Mouse (Mus musculus) right cerebral cortex, postnatal 10 days (tissue): ENCODE measurements at regions not wholly inside any gene's neighbourhood (a gene's known extent, or its start where the extent isn't known, plus 50 kb on each side); places are given as distances from the start of the nearest gene placed in this dataset.
A peak's percentile ranks its signal among the peaks of the same experiment; 100 is the strongest.

Source experiments
- DNase-seq, 2 experiments: peaks; one replicate each; pipeline ENCODE4 v3.0.0; 2021; ENCODE audit warnings: low spot score in 2 of 2

DNA sequence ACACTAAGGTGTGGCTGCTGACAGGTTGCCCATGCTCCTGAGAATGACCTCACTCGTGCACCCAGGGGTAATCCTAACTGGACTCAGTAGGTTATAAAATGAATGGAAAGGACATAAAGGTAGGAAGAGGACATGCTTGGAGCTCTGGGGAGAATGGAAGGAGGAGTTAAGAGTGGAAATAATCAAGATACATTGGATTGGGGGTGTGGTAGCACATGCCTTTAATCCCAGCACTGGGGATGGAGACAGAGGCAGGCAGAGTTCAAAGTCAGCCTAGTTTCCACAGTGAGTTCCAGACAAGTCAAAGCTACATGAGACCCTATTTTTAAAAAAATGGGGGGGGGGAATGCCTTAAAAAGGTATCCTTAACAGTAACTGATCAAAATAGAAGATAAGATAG, 167.9 kb upstream of the Hnrnpa3 start:
- DNase-seq, result no peak

DNA sequence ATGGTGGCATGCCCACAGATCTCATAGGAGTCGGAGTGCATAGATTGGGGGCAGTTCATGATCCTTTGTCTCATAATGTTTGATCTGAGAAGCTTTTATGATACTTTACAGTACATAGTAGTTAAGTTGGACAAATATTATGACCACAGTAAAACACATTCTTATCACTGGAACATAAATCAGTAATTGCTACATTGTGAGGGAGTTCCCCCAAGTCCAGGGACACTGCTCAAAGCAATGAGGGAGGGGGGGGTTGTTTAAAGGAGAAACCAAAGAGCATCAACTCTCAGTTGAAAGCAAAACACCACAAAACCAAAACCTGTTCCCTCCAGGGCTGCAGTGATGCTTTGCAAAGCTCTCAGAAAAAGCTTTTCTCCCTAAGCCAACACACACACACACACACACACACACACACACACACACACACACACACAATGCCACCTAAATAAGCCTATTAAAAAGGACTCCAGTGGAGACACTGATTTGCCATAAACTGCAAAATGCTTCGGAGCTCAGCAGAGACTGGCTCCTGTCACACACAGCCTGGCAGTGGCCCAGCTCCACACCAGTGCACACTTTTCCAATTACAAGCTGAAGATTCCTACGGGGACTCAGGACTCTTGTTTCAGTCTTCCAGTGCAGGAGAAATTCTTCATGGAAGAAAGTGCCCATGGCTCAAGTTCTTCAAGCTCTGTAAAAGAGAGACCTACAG, 167.1 kb upstream of the Hnrnpa3 start:
- DNase-seq, result no peak

DNA sequence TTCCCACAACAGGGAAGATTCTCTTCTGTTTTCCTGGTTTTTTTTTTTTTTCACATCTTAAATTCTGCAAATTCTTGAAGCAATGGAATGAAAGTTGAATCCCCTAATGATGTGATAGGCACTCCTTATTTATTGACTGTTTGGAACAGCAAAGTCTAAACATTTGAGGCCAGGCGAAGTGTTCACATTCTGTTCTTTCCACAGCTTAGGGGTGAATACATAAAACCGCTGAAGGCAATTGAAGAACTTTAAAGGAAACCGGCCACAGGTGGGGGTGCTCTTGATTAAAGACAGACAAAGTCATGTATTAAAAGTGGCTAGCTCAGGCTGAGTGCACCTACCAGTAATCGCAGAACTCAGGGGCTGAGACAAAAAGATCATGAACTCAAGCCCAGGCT, 166.6 kb upstream of the Hnrnpa3 start:
- DNase-seq, result no peak

DNA sequence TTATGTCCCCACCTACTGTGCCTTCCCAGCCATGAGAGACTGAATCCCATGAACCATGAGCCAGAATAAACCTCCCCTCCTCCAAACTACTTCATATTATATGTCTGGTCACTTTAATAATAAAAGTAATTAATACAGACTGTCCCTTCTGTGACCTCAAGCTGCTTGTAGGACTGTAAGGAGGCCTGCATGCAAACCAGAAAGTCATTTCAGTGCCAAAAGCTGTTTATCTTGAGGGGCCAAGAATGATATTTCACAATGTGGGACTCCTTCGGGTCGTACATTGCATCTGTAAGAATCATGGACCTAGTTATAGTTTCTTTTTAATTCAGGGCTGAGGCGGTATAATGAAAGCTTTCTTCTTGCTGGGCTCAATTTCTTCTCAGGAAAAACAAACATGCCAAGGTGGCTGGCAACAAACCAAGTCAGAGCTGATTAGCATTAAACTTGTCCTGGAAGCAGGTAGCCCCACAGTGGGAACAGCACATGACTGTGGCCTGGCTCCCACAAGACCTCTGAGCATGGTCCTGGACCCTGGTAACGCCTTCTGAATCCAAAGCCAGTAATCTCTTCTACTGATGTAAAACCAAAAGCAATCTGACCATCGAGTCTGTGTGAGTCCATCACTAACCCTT, 162.3 kb upstream of the Hnrnpa3 start:
- peak in 1 of 2 experiments; percentile 17 for DNase-seq

DNA sequence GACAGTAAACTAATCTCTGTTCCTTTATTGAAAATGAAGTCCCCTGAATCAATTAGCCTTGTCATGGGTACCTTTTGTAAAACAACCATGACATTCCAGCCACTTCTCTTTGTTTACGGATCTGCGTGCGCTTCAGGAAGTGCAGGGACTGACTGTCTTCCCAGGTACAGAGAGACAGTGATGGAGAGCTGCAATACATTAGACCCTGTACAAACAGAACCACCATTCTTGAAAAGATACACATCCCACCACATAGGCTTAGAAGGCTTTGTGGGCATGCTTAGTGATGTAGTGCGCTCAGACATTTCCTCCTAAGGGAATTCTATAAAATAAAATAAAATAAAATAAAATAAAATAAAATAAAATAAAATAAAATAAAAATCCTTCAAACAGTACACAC, 148.8 kb upstream of the Hnrnpa3 start:
- no peak for DNase-seq

DNA sequence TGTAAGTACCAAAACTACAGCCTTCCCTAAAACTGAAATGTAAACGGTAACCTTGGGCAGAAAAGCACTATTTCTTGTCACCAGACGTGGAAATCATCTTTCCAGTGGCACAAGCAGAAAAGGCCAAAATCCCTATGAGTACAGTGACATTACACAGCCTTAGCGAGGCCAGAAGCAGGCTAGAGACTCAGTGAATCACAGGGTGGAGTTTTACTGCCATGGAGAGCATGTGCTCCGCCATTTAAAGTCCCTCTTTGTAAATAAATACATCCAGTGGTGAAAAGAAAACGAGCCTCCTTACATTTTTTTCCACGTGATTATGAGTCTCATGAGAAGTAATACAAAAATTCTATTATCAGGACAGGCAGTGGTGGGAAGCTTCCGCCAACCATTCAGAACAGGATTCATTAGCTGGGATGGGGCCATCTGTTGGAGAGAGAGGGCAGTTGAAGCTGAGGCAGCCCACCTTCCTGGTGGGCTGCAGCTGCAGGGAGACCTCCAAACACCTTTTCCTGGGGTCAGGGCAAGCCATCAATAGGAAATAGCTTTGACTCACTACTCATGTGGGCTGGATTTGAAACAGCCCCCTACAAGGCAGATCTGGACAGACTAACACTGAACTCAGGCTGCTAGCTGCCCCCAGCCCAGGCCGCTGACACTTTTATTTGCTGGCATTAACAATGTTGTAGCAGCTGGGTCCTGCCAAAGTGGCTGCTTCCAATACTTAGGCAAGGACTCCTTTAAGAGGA, 146.5 kb upstream of the Hnrnpa3 start:
- DNase-seq, result no peak

DNA sequence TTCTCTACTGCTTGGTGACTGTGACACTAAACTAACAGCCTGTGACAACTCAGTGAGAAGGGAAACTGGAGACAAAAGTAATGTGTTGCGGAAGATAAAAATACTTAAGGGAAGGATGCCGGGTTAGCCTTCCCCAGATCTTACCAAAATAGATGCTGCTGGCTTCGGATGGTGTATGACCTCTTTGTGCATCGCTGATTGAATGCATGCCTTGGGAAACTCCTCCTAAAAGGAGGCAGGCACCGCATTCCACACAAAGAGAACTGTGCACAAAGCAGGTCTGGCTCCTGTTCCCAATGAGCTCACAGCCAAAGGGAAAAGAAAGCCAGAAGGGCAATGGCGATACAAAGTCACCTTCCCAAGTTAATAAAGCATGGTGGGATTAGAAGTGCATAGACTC, 144.9 kb upstream of the Hnrnpa3 start:
- no peak for DNase-seq

DNA sequence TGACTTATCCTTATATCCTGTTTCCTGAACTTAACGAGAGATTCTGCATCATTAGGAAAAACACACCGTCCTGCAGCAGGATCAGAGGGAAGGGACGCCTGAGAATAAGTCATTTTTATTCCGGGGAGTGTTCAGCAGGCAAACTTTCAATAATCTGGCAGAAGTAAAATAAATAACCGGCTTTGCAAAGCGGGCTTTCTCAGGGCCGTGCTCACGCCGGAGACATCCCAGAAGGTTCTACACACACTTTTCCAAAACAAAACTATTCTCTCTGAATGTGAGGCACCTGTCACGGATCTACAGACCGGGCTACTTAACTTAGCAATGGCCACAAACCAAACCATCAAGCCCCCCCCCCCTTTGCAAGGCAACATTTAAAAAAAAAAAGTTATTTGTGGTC, 142.8 kb upstream of the Hnrnpa3 start:
- DNase-seq, result no peak

DNA sequence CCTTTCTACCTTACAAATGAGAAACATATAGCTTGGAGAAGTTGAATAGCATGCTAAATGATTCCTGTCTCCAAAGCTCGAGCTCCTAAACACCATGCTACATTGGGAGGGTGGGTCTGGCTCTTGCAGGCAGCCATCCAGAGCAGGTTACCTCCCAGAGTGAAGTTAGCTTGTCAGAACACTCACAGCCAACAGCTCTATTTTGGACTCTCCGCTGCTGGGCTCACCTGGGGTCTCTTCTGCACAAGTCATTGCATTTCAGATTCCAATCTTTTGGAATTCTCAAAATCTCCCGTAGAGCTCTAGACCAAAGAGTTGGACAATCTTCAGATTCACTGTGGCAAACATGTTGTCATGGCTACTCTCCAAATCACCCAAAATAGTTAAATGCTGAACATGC, 142.0 kb upstream of the Hnrnpa3 start:
- no peak for DNase-seq

DNA sequence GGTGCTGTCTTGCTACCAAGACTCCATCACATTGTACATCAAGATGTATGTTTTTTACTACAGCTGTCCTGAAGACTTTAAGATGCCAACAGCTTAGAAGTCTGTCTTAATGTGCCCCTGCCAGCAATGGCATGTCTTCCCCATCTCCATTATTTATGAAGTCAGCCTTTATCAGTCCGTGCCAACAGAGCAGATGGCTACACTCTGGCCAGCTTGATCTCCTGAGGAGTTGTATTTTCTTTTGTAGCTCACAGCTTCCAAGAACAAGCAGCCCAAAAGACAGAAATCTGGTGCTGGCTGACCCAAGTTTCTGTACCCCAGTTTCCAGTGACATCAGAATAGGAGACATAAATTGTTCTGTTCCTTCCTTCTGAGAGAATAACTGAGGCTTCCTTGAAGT, 140.5 kb upstream of the Hnrnpa3 start:
- peak in 1 of 2 experiments; percentile 39 for DNase-seq

DNA sequence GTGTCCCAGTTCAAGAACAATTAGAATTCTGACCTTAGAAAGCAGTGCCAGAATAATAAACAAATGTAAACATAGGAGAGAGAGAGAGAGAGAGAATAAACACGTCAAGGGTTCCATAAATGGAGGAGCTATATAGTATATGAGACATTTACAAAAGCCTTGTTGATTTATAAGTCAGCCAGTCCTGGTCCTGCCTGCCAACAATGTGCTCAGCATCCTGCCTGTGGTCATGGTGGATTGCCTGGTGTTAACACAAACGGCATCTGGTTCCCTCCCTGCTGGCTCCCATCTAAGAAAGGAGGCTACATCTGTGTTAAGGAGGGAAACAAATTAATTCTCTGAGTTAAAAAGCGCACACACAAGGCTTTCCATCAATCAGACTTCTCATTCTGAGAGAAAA, 133.5 kb upstream of the Hnrnpa3 start:
- DNase-seq, result no peak

DNA sequence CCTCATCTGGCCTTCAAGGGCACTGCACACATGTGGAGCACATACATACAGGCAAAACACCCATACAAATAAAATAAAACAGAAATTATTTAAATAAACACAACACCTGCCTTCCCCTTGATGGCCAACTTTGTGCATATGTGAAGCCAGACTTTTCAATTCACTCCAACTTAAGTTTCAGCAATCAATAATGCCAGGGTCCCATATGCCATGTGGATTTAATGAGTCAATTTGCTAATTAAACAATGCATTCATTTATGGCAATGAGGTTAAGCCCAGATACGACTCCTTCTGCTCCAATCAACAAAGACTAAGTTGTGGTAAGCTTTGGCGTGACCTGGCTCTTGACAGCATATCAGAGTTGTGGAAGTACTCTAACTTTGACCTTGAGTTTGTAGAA, 130.4 kb upstream of the Hnrnpa3 start:
- DNase-seq, result no peak

DNA sequence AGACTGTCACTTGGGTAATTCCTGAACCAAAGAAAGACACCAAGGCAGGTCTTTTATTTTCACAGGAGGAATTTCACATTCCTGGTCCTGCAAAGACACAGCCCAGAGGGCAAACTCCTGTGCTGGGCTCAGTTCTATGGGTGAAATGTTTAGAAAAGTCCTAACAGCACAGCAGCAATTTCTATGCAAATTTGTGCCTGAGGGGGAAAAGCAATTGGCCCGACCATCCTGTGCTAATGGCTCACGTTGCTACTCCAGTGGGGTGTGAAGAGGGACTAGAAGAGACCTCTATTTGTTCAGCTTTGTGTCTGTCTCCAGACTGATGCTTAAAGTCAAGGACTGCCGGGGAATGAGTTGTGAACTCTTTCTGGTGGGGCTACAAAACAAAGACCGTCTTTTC, 120.9 kb upstream of the Hnrnpa3 start:
- DNase-seq, result no peak

DNA sequence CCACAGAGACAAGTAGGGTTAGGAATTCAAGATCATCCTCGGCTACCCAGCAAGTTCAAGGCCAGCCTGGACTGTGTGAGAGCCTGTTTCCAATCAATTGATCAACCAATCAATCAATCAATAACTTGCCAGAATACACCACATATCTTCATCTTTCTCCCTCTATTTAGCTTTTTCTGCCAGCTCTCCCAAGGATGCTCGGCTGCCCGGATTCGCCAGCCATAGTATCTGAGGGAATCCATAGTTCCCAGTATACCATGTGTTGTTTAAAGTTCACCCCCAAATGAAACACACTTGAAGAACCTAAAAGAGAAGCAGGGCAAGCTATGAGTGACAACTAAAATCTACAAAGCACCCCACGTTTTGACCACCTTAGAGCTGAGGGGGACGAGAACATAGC, 119.3 kb upstream of the Hnrnpa3 start:
- no peak for DNase-seq

DNA sequence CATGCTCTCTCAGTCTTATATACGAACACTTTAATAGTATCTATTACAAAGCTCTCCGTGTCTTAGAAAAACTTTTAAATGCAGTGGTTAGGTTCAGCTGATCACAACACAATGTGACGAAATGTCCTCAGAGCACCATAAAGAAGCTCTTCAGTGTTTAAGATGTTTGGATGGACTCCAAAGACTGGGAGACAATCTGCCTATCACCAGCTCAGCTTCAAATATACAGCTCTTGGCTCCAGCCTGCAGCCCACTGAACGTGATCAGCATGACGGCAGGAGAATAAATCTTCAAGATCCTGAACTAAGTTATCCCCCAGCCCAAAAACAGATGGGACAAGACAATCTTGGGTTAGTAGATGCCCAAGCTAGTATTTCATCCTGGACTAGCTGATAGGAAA, 116.7 kb upstream of the Hnrnpa3 start:
- DNase-seq, result no peak

DNA sequence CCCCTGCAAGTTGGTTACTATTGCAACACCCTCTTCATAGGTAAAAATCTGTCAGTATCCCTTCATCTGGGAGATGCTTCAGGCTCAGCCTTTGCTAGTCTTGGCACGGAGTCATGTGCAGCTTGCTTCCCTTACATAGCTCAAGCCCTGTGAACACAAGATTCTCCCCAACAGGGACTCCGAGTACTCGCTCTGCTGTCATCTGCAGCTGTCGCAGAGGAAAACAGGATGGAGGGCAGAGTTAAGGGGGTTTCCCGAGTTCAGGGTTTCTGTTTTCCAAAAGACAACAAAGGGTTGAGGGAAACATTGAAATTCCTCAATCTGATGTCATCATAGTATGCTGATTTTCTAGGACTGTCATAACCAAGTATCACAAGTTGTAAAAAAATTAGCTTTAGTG, 116.3 kb upstream of the Hnrnpa3 start:
- peak in 1 of 2 experiments; percentile 28 for DNase-seq

DNA sequence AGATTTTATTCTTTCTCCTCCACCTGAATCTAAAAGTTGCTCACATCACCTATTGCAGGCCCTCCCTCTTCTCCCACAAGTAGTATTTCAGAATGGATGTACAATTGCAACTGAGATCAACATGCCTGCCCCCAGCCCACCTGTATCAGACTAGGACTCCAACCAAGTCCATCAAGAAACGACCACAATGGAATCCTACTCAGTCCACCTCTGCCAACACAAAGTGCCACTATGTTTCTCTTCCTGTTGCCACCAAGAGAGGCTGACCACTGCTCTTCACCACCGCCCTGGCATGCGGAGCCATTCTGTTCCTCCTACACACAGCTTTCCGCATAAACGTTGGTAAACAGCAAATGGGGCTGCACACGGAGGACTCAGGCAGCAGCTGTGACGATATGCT, 113.1 kb upstream of the Hnrnpa3 start:
- DNase-seq, result no peak

DNA sequence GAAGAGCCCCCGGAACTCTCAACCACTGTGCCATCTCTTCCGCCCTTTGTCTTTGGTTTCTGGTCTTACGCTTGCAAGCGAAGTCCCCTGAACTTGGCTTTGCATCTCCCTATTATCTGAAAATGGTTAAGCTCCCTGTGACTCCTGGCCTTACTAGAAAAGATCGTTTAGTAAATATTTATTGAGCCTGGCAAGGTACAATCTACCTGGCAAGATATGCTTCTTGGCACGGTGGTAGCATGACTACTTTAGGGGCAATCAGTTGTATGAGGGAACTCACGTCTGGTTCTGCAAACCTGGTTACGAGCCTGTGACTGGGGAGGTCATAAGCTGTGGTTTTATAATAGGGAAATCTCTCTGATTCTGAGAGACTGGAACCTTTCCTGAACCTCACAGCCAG, 103.4 kb upstream of the Hnrnpa3 start:
- no peak for DNase-seq

DNA sequence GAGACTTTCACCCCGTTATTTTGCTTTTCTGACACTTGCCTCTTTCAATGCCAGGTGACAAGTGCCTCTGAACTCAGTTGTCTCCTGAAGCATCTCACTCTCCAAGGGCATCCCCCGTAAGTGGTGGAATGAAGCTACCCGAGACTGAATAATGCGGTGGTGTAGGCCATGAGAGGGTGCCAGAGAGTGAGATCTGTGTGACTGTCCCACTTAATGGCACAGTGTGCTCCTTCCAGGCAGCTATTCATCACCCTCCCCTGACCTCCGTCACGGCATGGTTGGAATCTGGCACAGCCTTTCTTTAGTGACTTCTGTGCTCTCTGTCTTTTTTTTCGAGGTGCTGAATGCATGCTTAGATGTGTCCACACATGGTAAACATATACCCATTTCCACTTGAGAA, 102.3 kb upstream of the Hnrnpa3 start:
- DNase-seq, result no peak

DNA sequence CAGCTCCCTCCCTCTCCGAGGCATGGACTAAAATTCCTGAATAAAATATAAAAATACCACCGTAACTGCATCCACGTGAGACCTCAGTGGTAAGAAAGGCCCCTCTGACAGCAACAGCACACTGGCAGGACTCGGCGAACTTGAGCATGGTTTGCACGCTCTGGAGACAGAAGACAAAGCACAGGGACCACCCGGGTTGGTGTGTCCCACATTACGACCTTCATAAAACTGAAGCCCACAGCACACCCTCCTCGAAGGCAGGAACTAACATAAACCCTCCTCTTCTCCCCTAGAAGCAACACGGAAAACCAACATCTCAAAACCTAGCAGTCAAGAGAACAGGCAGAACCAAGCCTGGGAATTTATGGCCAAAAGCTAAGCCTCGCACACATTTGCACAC, 101.7 kb upstream of the Hnrnpa3 start:
- DNase-seq, result no peak

DNA sequence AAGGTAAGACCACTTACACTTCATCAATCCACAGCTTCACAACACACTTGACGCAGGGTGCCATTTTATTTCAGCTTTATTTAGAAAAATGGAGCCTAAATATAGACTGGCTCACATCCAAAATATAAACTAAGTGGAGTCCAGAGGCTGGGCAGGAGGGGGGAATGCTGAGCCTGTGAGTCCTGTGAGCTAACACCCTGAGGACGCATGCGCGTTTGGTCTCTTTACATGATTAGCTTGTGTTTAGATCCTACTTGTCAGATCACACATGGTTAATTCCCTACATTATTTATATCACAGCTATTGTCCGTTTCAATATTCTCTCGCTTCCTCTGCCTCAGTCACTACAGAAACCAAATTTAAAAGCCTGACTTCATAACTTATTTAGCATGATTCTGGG, 99.1 kb upstream of the Hnrnpa3 start:
- DNase-seq, result no peak

DNA sequence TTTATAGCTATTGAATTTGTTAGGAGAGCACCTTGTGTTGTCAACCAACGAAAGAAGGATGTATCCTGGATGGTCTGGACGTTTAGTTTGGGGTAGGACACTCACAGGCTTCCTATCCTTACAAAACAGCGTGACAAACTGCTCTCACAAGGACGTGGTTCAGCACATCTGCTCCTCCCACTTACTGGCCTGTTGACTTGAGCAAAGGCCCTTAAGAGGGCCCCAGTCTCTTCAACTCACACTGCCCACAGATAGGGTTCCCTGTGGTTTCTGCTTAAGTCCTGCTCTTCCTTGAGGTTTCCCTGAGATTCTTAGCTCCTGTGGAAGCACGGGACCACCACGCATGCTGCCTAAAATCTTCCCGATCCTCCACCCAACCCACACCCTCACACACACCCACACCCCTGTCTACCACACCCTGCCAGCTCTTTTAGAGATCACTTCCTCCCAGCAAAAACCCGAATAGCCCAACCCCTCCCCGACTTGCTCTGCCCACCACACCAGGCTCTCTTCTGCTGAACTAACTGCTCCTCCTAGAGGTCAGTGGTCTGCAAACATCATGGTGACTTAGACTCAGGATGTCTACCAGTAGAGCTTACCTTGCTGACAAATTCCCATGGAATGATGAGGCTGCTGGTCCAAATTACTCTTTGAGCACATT, 95.7 kb upstream of the Hnrnpa3 start:
- DNase-seq, result peak in 1 of 2 experiments; percentile 28

DNA sequence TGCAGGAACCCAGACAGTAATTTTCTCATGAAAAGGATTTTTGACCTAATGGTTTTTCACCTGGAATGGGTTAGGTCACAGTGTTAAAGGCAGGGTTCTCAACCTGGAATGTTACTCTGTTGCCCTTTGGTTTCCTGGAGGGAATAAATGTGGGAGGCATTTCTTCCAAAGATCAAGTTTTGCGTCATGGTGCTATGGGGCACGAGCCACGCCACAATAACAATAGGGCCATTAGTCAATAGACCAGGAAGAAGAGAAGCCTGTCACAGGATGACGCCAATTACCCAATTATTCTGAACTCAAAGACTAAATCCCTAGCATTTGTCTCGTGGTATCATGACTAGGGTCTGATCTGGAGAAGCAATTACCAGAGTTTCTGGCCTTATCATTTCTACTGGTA, 94.3 kb upstream of the Hnrnpa3 start:
- no peak for DNase-seq
